Mouse (Mus musculus) myocyte (in vitro differentiated cells): Measurements from ENCODE around the gene Npepl1. TPM values are rescaled to one million over a fixed set of nuclear protein-coding genes. Genes with fewer than 3 reads are reported as not detected.

Experiments used
- H3K27me3 ChIP-seq: one replicate; pipeline ENCODE4 v1.6.1; 2011; ENCODE audit not compliant: control insufficient read depth, insufficient read depth, insufficient read length
- H3K36me3 ChIP-seq: one replicate; pipeline ENCODE4 v1.6.1; 2011; ENCODE audit not compliant: control insufficient read depth, insufficient read depth
- H3K4me2 ChIP-seq: one replicate; pipeline ENCODE4 v1.6.1; 2011; ENCODE audit warnings: low read depth, control low read depth
- H3K4me3 ChIP-seq: one replicate; pipeline ENCODE4 v1.5.1; 2011; ENCODE audit warnings: mild to moderate bottlenecking, control low read depth, moderate library complexity
- H3K79me2 ChIP-seq: one replicate; pipeline ENCODE4 v1.6.1; 2011; ENCODE audit not compliant: control insufficient read depth, insufficient read depth
- H3ac ChIP-seq: one replicate; pipeline ENCODE4 v1.6.1; 2011; ENCODE audit not compliant: control insufficient read depth, insufficient read length
- CEBPB ChIP-seq: IDR thresholded peaks from 2 replicates; pipeline ENCODE4 v1.6.1; 2011; ENCODE audit warnings: mild to moderate bottlenecking, moderate library complexity; ENCODE audit not compliant: poor library complexity, insufficient read depth, severe bottlenecking
- E2F4 ChIP-seq: IDR thresholded peaks from one replicate; pipeline ENCODE4 v1.6.1; 2011; ENCODE audit warnings: mild to moderate bottlenecking, control low read depth, moderate library complexity; ENCODE audit not compliant: insufficient read depth
- MAX ChIP-seq: IDR thresholded peaks from one replicate; pipeline ENCODE4 v1.6.1; 2011; ENCODE audit warnings: low read depth, mild to moderate bottlenecking, control low read depth
- MYOD1 ChIP-seq, 3 experiments: IDR thresholded peaks; one replicate each; pipeline ENCODE4 v1.6.1; 2011; ENCODE audit warnings: control low read depth in 2 of 3, low read depth in 2 of 3, mild to moderate bottlenecking in 2 of 3, moderate library complexity in 1 of 3; ENCODE audit not compliant: insufficient read length in 2 of 3, control insufficient read depth in 1 of 3
- MYOG ChIP-seq, 3 experiments: IDR thresholded peaks; one replicate each; pipeline ENCODE4 v1.6.1; 2011; ENCODE audit warnings: control low read depth in 2 of 3, low read depth in 2 of 3, mild to moderate bottlenecking in 2 of 3; ENCODE audit not compliant: insufficient read length in 2 of 3, control insufficient read depth in 1 of 3, insufficient read depth in 1 of 3
- POLR2A ChIP-seq: IDR thresholded peaks from one replicate; pipeline ENCODE4 v1.6.1; 2011; ENCODE audit warnings: low read depth, mild to moderate bottlenecking, control low read depth, moderate library complexity; ENCODE audit not compliant: insufficient read length
- POLR2AphosphoS2 ChIP-seq: IDR thresholded peaks from one replicate; pipeline ENCODE4 v1.6.1; 2011; ENCODE audit warnings: low read depth, control low read depth; ENCODE audit not compliant: insufficient read length
- REST ChIP-seq: IDR thresholded peaks from one replicate; pipeline ENCODE4 v1.6.1; 2011; ENCODE audit warnings: mild to moderate bottlenecking, control low read depth, moderate library complexity; ENCODE audit not compliant: insufficient read depth, insufficient read length
- SRF ChIP-seq: IDR thresholded peaks from one replicate; pipeline ENCODE4 v1.6.1; 2011; ENCODE audit warnings: low read depth; ENCODE audit not compliant: control insufficient read depth, insufficient read length
- TCF12 ChIP-seq: IDR thresholded peaks from one replicate; pipeline ENCODE4 v1.6.1; 2011; ENCODE audit warnings: mild to moderate bottlenecking, control low read depth; ENCODE audit not compliant: poor library complexity, insufficient read depth, severe bottlenecking
- TCF3 ChIP-seq: IDR thresholded peaks from one replicate; pipeline ENCODE4 v1.6.1; 2011; ENCODE audit warnings: low read depth, control low read depth; ENCODE audit not compliant: insufficient read length
- USF1 ChIP-seq: IDR thresholded peaks from one replicate; pipeline ENCODE4 v1.6.1; 2011; ENCODE audit warnings: low read depth, mild to moderate bottlenecking, control low read depth, moderate library complexity
- polyA plus RNA-seq: library from polyadenylated mRNA; unstranded; fragments of >200 nt; fragmentation: generic; extraction: Trizol; gene quantifications from one replicate; pipeline ENCODE4 v1.2.1, GENCODE M21; 2012; ENCODE audit warnings: missing spikeins

Gene Npepl1
- polyA plus RNA-seq, 1 experiment: 56.0 TPM

DNA sequence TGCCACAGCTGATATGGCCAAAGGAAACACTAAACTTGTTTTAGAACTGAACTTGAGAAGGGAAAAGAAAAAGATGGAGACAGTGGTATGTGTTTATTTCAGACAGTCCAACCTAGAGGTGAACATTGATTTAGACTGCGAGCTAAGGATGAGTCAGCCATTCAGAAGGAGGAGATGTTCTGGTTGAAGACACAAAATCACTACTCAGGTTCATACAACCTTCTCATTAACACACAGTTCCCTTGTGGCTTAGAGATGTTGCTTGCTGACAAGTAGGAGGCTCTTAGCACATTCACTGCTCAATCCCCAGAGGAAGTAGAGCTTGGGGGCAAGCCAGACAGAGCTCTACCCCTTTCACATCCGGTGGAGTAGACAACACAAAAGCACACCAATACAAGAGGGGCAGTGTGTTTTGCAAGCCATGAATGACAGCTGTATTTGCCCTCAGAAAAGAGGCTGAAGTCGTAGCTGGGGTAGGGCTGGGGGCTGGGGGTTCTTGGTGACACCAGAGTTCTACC, 40.6 kb upstream of the Npepl1 start:
- TF ChIP-seq POLR2A: no peak
- TF ChIP-seq REST: no peak
- no peak for TF ChIP-seq USF1
- TF ChIP-seq E2F4: no peak
- H3ac ChIP-seq: no peak overlapping the region

DNA sequence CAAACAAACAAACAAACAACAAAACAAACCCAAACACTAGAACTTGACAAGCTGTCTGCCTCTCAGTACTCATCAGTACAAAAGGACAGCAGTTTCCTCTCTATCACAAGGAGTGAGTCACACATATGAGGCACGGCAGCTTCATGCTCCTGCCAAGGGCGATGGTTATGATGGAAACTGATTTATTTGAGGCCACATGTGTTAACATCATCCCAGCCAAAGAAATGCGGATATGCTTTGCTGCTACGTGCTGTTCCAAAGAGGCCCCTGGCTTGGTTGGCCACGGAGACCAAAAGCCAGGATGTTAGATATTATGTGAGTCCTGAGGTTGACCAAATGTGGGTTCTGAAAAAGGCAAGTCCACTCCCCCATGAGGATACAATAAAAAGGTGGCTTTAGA, 38.7 kb upstream of the Npepl1 start:
- Histone ChIP-seq H3K27me3 (no peaks in the 10 kb centered on the region), H3K4me2 (no peak overlapping the region), H3ac (no peak overlapping the region), H3K4me3 (no peak overlapping the region), H3K36me3 (no peaks in the 10 kb centered on the region), H3K79me2 (peaks cover 2% of the 10 kb centered on the region)
- TF ChIP-seq USF1: no peak
- TF ChIP-seq POLR2A: no peak
- no peak for TF ChIP-seq MAX
- no peak for TF ChIP-seq E2F4
- no peak for TF ChIP-seq POLR2AphosphoS2
- no peak for TF ChIP-seq REST
- no peak for TF ChIP-seq MYOD1 (IDR thresholded peaks at IDR 0.05; ENCODE audit: control insufficient read depth in 1 of 3, insufficient read length in 2 of 3, low read depth in 2 of 3)
- TF ChIP-seq TCF12: no peak
- TF ChIP-seq TCF3: no peak

More for the DNA sequence above, 40.6 kb upstream of the Npepl1 start:
- Histone ChIP-seq H3K27me3 (no peaks in the 10 kb centered on the region), H3K36me3 (no peaks in the 10 kb centered on the region), H3K79me2 (no peaks in the 10 kb centered on the region), H3K4me3 (no peak overlapping the region), H3K4me2 (no peak overlapping the region)

GRCm38 (mm10) chr2:174073156-174073790, 36.9 kb upstream of the Npepl1 start:
- H3K27me3 ChIP-seq: no peaks in the 10 kb centered on the region
- no peak for TF ChIP-seq TCF3
- no peak for TF ChIP-seq TCF12
- TF ChIP-seq REST: no peak
- TF ChIP-seq USF1: no peak
- no peak for TF ChIP-seq SRF
- no peak for TF ChIP-seq E2F4
- TF ChIP-seq MYOG (IDR thresholded peaks at IDR 0.05; ENCODE audit: control insufficient read depth in 1 of 3, insufficient read depth in 1 of 3, insufficient read length in 2 of 3, low read depth in 2 of 3): no peak
- TF ChIP-seq MYOD1 (IDR thresholded peaks at IDR 0.05; ENCODE audit: control insufficient read depth in 1 of 3, insufficient read length in 2 of 3, low read depth in 2 of 3): no peak
- no peak for TF ChIP-seq POLR2A
- TF ChIP-seq POLR2AphosphoS2: no peak
- TF ChIP-seq MAX: no peak
- TF ChIP-seq CEBPB: no peak
- peaks cover 19% of the 10 kb centered on the region for H3K79me2 ChIP-seq
- H3ac ChIP-seq: no peak overlapping the region
- peak overlapping the region; percentile 48 for H3K4me2 ChIP-seq
- no peak overlapping the region for H3K4me3 ChIP-seq
- no peaks in the 10 kb centered on the region for H3K36me3 ChIP-seq

GRCm38 (mm10) chr2:174074621-174075020, 35.5 kb upstream of the Npepl1 start:
- Histone ChIP-seq H3K4me3 (no peak overlapping the region), H3K79me2 (peaks cover 33% of the 10 kb centered on the region), H3K27me3 (no peaks in the 10 kb centered on the region), H3K4me2 (peak overlapping the region; percentile 62), H3K36me3 (no peaks in the 10 kb centered on the region), H3ac (no peak overlapping the region)
- TF ChIP-seq TCF12: no peak
- no peak for TF ChIP-seq TCF3
- no peak for TF ChIP-seq USF1
- no peak for TF ChIP-seq MAX
- TF ChIP-seq E2F4: no peak
- no peak for TF ChIP-seq CEBPB
- no peak for TF ChIP-seq SRF
- TF ChIP-seq POLR2A: no peak
- TF ChIP-seq MYOG (IDR thresholded peaks at IDR 0.05; ENCODE audit: control insufficient read depth in 1 of 3, insufficient read depth in 1 of 3, insufficient read length in 2 of 3, low read depth in 2 of 3): no peak

DNA sequence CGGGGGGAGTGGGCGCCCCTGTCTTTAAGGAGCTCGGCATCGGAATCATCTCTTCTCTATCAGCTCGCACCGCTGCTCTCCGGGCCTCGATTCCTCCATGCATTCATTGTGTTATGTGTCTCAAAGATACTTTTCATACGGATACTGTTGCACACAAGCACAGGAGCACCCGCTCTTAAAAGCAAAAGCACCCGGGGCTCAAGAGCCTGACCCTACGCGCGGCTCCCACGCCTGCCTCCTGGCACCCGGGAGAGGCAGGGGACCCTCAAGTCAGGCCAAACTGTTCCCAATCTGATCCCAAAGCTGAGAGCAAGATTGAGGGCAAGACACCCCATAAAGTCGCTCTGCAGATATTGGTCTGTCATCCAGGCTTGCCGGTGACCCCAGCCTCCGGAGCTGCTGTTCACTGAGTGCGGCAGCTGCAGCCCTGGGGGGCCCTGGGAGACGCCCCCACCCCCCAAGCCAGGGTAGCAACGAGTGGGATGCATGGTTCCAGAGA, 35.0 kb upstream of the Npepl1 start:
- no peaks in the 10 kb centered on the region for H3K27me3 ChIP-seq
- peaks cover 38% of the 10 kb centered on the region for H3K79me2 ChIP-seq
- no peaks in the 10 kb centered on the region for H3K36me3 ChIP-seq
- H3K4me2 ChIP-seq: peak overlapping the region; percentile 62
- H3ac ChIP-seq: no peak overlapping the region
- peak overlapping the region; percentile 98 for H3K4me3 ChIP-seq
- no peak for TF ChIP-seq MYOD1 (IDR thresholded peaks at IDR 0.05; ENCODE audit: control insufficient read depth in 1 of 3, insufficient read length in 2 of 3, low read depth in 2 of 3)
- no peak for TF ChIP-seq REST
- TF ChIP-seq CEBPB: no peak
- no peak for TF ChIP-seq MYOG (IDR thresholded peaks at IDR 0.05; ENCODE audit: control insufficient read depth in 1 of 3, insufficient read depth in 1 of 3, insufficient read length in 2 of 3, low read depth in 2 of 3)
- TF ChIP-seq USF1: no peak
- no peak for TF ChIP-seq MAX
- TF ChIP-seq TCF3: no peak
- no peak for TF ChIP-seq E2F4
- no peak for TF ChIP-seq TCF12
- TF ChIP-seq POLR2A: no peak
- TF ChIP-seq POLR2AphosphoS2: no peak
- TF ChIP-seq SRF: no peak
